Mouse (Mus musculus) CH12.LX (cell line): ENCODE results near the gene Tln2. TPM values are rescaled to one million over a fixed set of nuclear protein-coding genes. Genes with fewer than 3 reads are reported as not detected.

Experiments used
- DNase-seq: peaks from one replicate; pipeline ENCODE4 v3.0.0-alpha.2; 2013; ENCODE audit errors: extremely low read depth
- H3K27ac ChIP-seq: 2 replicates; pipeline ENCODE4 v1.5.1; 2012; ENCODE audit warnings: low read depth, mild to moderate bottlenecking, control low read depth, moderate library complexity; ENCODE audit not compliant: insufficient read depth
- H3K27me3 ChIP-seq: replicated peaks from 2 replicates; pipeline ENCODE3; 2012; ENCODE audit warnings: inconsistent platforms
- H3K36me3 ChIP-seq, 2 experiments: replicated peaks in 1 of 2; 2 replicates each; pipeline versions ENCODE3 to v1.6.1; 2012; ENCODE audit warnings: inconsistent platforms in 1 of 2, low read length in 1 of 2, mild to moderate bottlenecking in 1 of 2, mixed read lengths in 1 of 2, moderate library complexity in 1 of 2; ENCODE audit not compliant: control insufficient read depth in 1 of 2, insufficient read depth in 1 of 2
- H3K4me1 ChIP-seq, 2 experiments: 2 replicates each; pipeline ENCODE4 v1.6.1; 2012; ENCODE audit warnings: inconsistent platforms in 1 of 2, moderate library complexity in 1 of 2; ENCODE audit not compliant: insufficient read depth in 2 of 2, control insufficient read depth in 1 of 2
- H3K4me2 ChIP-seq: 2 replicates; pipeline ENCODE4 v1.6.1; 2012; ENCODE audit warnings: low read depth, mild to moderate bottlenecking, control low read depth; ENCODE audit not compliant: poor library complexity, insufficient read depth, severe bottlenecking
- H3K4me3 ChIP-seq, 3 experiments: fragments of 150-350 bp in 1 of 3; sonication (generic) in 1 of 3; replicated peaks in 1 of 3; 2 replicates each; pipeline versions ENCODE3 to v1.5.1; 2011 to 2012; ENCODE audit warnings: low read depth in 2 of 3, low read length in 2 of 3, mild to moderate bottlenecking in 2 of 3, moderate library complexity in 2 of 3, control low read depth in 1 of 3, improper control_type of control experiment in 1 of 3, inconsistent platforms in 1 of 3, mixed read lengths in 1 of 3; ENCODE audit not compliant: poor library complexity in 1 of 3
- H3K79me2 ChIP-seq: replicated peaks from 2 replicates; pipeline ENCODE4 v1.6.1; 2012; ENCODE audit warnings: mild to moderate bottlenecking, moderate library complexity; ENCODE audit not compliant: control insufficient read depth, poor library complexity, insufficient read depth, severe bottlenecking; ENCODE audit errors: extremely low read depth
- H3K9ac ChIP-seq: 2 replicates; pipeline ENCODE4 v1.6.1; 2012; ENCODE audit warnings: low read depth, mild to moderate bottlenecking, control low read depth, moderate library complexity; ENCODE audit not compliant: insufficient read depth
- H3K9me3 ChIP-seq: replicated peaks from 2 replicates; pipeline ENCODE3; 2012; ENCODE audit warnings: low read length, inconsistent platforms, mixed read lengths
- BHLHE40 ChIP-seq: IDR thresholded peaks from 2 replicates; pipeline ENCODE4 v1.6.1; 2011; ENCODE audit warnings: mild to moderate bottlenecking, low read depth, low read length, improper control_type of control experiment
- CHD2 ChIP-seq: IDR thresholded peaks from 2 replicates; pipeline ENCODE4 v1.6.1; 2011; ENCODE audit warnings: low read length, improper control_type of control experiment
- CTCF ChIP-seq, 2 experiments: IDR thresholded peaks in 1 of 2; conservative IDR thresholded peaks in 1 of 2; 2 replicates each; pipeline ENCODE4 v1.5.1; 2011 to 2012; ENCODE audit warnings: low read depth in 2 of 2, low read length in 2 of 2, improper control_type of control experiment in 1 of 2, inconsistent platforms in 1 of 2, mild to moderate bottlenecking in 1 of 2, moderate library complexity in 1 of 2
- GABPA ChIP-seq: IDR thresholded peaks from 2 replicates; pipeline ENCODE4 v1.6.1; 2012; ENCODE audit warnings: low read depth, low read length, improper control_type of control experiment, inconsistent platforms; ENCODE audit not compliant: insufficient replicate concordance
- IRF4 ChIP-seq: IDR thresholded peaks from 2 replicates; pipeline ENCODE4 v1.6.1; 2014; ENCODE audit warnings: low read depth, mild to moderate bottlenecking, inconsistent platforms, low read length, improper control_type of control experiment
- KAT2A ChIP-seq: IDR thresholded peaks from 2 replicates; pipeline ENCODE4 v1.6.1; 2012; ENCODE audit warnings: low read length, improper control_type of control experiment, inconsistent platforms; ENCODE audit not compliant: insufficient replicate concordance
- MAFK ChIP-seq: IDR thresholded peaks from 2 replicates; pipeline ENCODE4 v1.6.1; 2011; ENCODE audit warnings: low read length, improper control_type of control experiment; ENCODE audit not compliant: insufficient replicate concordance
- MAX ChIP-seq: IDR thresholded peaks from 2 replicates; pipeline ENCODE4 v1.6.1; 2011; ENCODE audit warnings: low read length, improper control_type of control experiment
- MEF2A ChIP-seq: IDR thresholded peaks from 2 replicates; pipeline ENCODE4 v1.6.1; 2014; ENCODE audit warnings: low read depth, mild to moderate bottlenecking, inconsistent platforms, low read length, improper control_type of control experiment, borderline replicate concordance
- MXI1 ChIP-seq: IDR thresholded peaks from 2 replicates; pipeline ENCODE4 v1.6.1; 2011; ENCODE audit warnings: mild to moderate bottlenecking, low read depth, low read length, improper control_type of control experiment
- MYC ChIP-seq: IDR thresholded peaks from 2 replicates; pipeline ENCODE4 v1.6.1; 2011; ENCODE audit warnings: low read depth, mild to moderate bottlenecking, improper control_type of control experiment, low read length
- NELFE ChIP-seq: IDR thresholded peaks from 2 replicates; pipeline ENCODE4 v1.6.1; 2011; ENCODE audit warnings: low read depth, low read length, improper control_type of control experiment
- NRF1 ChIP-seq: IDR thresholded peaks from 2 replicates; pipeline ENCODE4 v1.6.1; 2014; ENCODE audit warnings: low read depth, mild to moderate bottlenecking, inconsistent platforms, low read length, improper control_type of control experiment, moderate library complexity
- POLR2A ChIP-seq: IDR thresholded peaks from 2 replicates; pipeline ENCODE4 v1.6.1; 2011; ENCODE audit warnings: low read depth, mild to moderate bottlenecking, improper control_type of control experiment, low read length
- SMC3 ChIP-seq: IDR thresholded peaks from 2 replicates; pipeline ENCODE4 v1.6.1; 2011; ENCODE audit warnings: low read depth, low read length, improper control_type of control experiment
- UBTF ChIP-seq: IDR thresholded peaks from 2 replicates; pipeline ENCODE4 v1.6.1; 2012; ENCODE audit warnings: low read depth, mild to moderate bottlenecking, inconsistent platforms, low read length, improper control_type of control experiment, moderate library complexity
- ZC3H11A ChIP-seq: IDR thresholded peaks from 2 replicates; pipeline ENCODE4 v1.6.1; 2012; ENCODE audit warnings: low read depth, mild to moderate bottlenecking, inconsistent platforms, low read length, improper control_type of control experiment
- ZKSCAN1 ChIP-seq: IDR thresholded peaks from 2 replicates; pipeline ENCODE4 v1.6.1; 2012; ENCODE audit warnings: low read depth, inconsistent platforms, low read length, improper control_type of control experiment, borderline replicate concordance
- ZNF384 ChIP-seq: IDR thresholded peaks from 2 replicates; pipeline ENCODE4 v1.6.1; 2012; ENCODE audit warnings: low read depth, low read length, improper control_type of control experiment, inconsistent platforms
- dilution Hi-C: fragments of 300-500 bp; cut with MboI; formaldehyde crosslinking; loops from 2 replicates; pipeline ENCODE4 v1.14.3; 2020; ENCODE audit warnings: low sequenced_read_pairs; ENCODE audit not compliant: extremely low pct_unique_long_range_greater_than_20kb, extremely low pct_ligation_motif_present
- in situ Hi-C: fragments of 300-500 bp; cut with MboI; formaldehyde crosslinking; loops from 3 replicates; pipeline ENCODE4 v1.14.3; 2019; ENCODE audit warnings: low sequenced_read_pairs, low pct_ligation_motif_present, low pct_unique_long_range_greater_than_20kb, mixed read lengths
- polyA plus RNA-seq: library from polyadenylated mRNA; unstranded; fragments of >175 nt; gene quantifications from 2 replicates; pipeline ENCODE4 v1.2.1, GENCODE M21; 2012; ENCODE audit warnings: low read depth; ENCODE audit not compliant: insufficient read length
- total RNA-seq, 2 experiments: library from RNA; depleted of rRNA; stranded (reverse); fragments of 300-350 nt in 1 of 2; fragments of >200 nt in 1 of 2; gene quantifications; 2 replicates each; pipeline ENCODE4 v1.2.3; 2012 to 2014

Tln2 gene
- total and polyA plus RNA-seq, 3 experiments = 2.6 to 4.4 (median 4.4) TPM

DNA sequence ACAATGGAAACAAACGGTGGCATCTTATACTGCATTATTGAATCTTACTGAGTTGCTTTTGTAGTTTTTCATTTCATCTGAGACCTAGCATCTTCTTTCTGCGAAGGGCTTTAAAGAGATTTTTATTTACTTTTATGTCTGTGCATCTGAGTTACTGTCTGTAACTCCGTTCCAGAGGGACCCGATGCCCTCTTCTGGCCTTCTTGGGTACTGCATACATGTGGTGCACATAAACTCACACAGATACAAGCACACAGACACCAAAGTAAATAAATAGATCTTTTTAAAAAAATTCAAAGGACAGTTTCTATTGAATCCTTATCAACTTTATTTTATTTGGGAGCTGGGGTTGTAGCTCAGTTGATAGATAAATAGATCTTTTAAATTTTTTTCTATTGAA lies 388.1 kb downstream of the Tln2 start:
- Histone ChIP-seq H3K27me3 (no peaks in the 10 kb centered on the region), H3K4me1 (peaks cover 3 to 28% of the 10 kb centered on the region in 2 experiments; a peak in 3 of 4 replicates), H3K9ac (no peak overlapping the region), H3K27ac (no peak overlapping the region), H3K4me3 (no peak overlapping the region), H3K9me3 (peaks cover 6% of the 10 kb centered on the region), H3K4me2 (no peak overlapping the region), H3K79me2 (no peaks in the 10 kb centered on the region), H3K36me3 (no peaks in the 10 kb centered on the region)
- in situ Hi-C loops (no loop called here), dilution Hi-C loops (no loop called here)
- no peak for DNase-seq
- TF ChIP-seq KAT2A (no peak), CTCF (conservative IDR thresholded peaks at IDR 0.05 in 1 of 2, IDR thresholded peaks at IDR 0.05 in 1 of 2; ENCODE audit: low read depth in 2 of 2, low read length in 2 of 2) (peak in 1 of 2 experiments; percentile 40; a peak in 2 of 4 replicates), SMC3 (peak; percentile 14; the same call in 1 of the 2 replicates), MAX (no peak)

DNA sequence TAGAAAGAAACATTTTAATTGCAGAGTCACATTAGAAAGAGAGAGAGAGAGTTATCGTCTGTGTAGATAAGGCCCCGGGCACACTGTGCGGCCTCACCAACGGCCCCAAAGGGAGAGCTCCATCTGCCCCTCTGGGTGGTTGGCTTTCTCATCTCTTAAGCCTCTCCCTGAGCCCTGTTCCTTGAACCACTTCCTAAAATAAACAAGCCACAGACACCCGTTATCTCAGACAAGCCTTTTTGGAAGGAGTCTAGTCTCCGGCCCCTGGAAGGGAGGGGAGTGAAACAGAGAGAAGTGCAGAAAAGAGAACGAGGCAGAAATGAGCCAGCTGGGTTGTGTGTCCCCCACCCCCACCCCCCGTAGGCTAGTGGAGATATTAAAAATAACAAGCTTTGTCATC lies 388.7 kb downstream of the Tln2 start:
- no peak overlapping the region for H3K9ac ChIP-seq
- in situ Hi-C loops = no loop called here
- no peaks in the 10 kb centered on the region for H3K79me2 ChIP-seq
- peaks cover 3 to 28% of the 10 kb centered on the region in 2 experiments; a peak in 3 of 4 replicates for H3K4me1 ChIP-seq
- dilution Hi-C loops = no loop called here
- TF ChIP-seq UBTF (no peak), NELFE (no peak), MXI1 (no peak), BHLHE40 (no peak)
- H3K4me2 ChIP-seq = no peak overlapping the region
- H3K4me3 ChIP-seq = no peak overlapping the region
- no peak for DNase-seq
- H3K36me3 ChIP-seq = no peaks in the 10 kb centered on the region
- no peak overlapping the region for H3K27ac ChIP-seq
- peaks cover 6% of the 10 kb centered on the region for H3K9me3 ChIP-seq
- H3K27me3 ChIP-seq = no peaks in the 10 kb centered on the region

DNA sequence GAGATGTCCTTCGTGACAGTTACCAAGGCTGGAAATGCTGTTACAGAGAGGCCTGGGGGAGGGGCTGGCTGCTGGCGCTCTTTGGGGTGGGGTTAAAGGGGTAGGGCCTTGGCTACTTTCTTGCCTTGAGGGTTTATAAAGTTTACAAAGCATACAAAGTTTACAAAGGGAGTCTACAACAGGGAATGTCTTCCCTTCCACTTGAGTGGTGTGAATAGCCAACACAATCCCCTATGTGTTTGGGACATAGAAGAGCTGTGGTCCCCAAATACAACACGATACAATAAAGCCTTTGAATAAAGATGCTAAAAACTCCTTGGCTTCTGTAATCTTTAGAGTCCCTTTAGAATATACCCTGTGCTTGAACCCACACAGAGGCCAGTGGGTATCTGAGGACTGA lies 389.5 kb downstream of the Tln2 start:
- TF ChIP-seq MXI1 (no peak), CHD2 (no peak), IRF4 (no peak), NRF1 (no peak), MEF2A (no peak), ZC3H11A (no peak), NELFE (no peak), MYC (no peak), ZNF384 (no peak), GABPA (no peak), ZKSCAN1 (no peak), MAX (no peak), MAFK (no peak), POLR2A (no peak), BHLHE40 (no peak)
- in situ Hi-C loops = no loop called here
- Histone ChIP-seq H3K9ac (no peak overlapping the region), H3K79me2 (no peaks in the 10 kb centered on the region), H3K4me2 (no peak overlapping the region), H3K4me3 (no peak overlapping the region), H3K27me3 (no peaks in the 10 kb centered on the region), H3K36me3 (no peaks in the 10 kb centered on the region), H3K9me3 (peaks cover 6% of the 10 kb centered on the region), H3K4me1 (peaks cover 3 to 34% of the 10 kb centered on the region in 2 experiments; a peak in 3 of 4 replicates), H3K27ac (no peak overlapping the region)
- DNase-seq = no peak
- dilution Hi-C loops = no loop called here
